Mouse (Mus musculus): ENCODE measurements around the gene Cenpp. TPM values are rescaled to one million over a fixed set of nuclear protein-coding genes. Genes with fewer than 3 reads are reported as not detected.
A peak's percentile ranks its signal among the peaks of the same experiment; 100 is the strongest.

Cenpp gene
- polyA plus RNA-seq, 1 experiment from 2014 or later: 9.6 TPM

DNA sequence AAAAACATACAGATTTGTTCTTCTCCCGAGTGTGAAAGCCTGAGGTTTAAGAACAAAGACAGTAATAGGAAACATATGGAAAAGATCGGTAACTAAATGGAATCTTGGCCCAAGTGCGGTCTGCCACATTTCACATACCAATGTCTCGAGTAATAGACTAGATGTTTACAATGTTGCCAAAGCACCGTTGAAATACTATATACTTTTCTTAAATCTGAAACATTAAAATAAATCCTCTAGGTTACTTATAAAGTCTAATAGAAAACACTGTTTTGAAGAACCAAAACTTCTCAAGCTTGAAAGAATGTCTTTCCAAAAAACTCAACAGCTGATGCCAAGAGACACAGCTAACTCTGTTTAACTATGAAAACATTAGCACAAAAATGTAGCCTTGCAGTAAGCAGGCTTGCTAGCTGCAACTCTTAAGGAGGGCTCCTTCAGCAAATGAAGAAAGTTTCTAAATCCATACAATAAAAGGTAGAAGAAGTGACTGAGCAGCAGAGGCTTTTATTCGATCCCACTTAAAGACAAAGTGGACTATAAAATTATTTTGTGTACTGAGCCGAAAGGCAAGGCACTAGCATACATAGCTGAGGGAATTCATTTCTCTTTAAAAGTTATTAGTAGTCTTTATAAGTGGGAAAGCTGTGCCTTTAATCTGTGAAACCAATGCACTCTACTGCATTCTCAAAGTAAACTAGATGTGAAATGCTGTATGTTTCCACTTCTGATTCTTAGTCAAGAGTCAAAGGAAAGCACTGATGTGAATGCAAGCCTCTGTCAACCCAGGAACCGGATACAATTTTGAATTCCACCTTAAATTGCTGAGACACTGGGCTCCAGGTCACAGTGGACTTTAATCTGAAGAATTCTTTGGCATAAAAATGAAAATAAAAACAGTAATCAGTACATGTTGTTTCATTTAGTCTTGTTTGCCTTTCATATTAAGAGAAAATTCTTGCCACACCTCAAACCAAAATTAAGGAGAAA lies 70.7 kb downstream of the Cenpp start, which contains the start of gene Omd:
Gene Omd, plus strand, starts transcription at position 922 of the 990 bp plus-strand sequence.
- H3K4me3 ChIP-seq (replicated peaks; ENCODE audit: low read depth, low read length): no peak within 1 kb of the TSS
- no peak within 1 kb of the TSS for H3K4me2 ChIP-seq (ENCODE audit: low read length)
- no peaks in the 10 kb centered on the region for H3K4me1 ChIP-seq (ENCODE audit: control insufficient read depth, insufficient read depth, low read length)
- DNase-seq: no peak
- H3K9me3 ChIP-seq (ENCODE audit: control insufficient read depth, low read length): no peaks in the 10 kb centered on the region
- no peaks in the 10 kb centered on the region for H3K36me3 ChIP-seq (ENCODE audit: control insufficient read depth, insufficient read depth, low read length)
- WGBS: 91% methylated on average over 8 of the region's 8 CpGs
- no peaks in the 10 kb centered on the region for H3K27me3 ChIP-seq (ENCODE audit: control insufficient read depth, insufficient read depth, low read length)
- no peak within 1 kb of the TSS for H3K27ac ChIP-seq (replicated peaks; ENCODE audit: low read depth, low read length)
- ATAC-seq (ENCODE audit: low FRiP score, low TSS enrichment): no peak
- H3K9ac ChIP-seq (replicated peaks; ENCODE audit: low read length): no peak within 1 kb of the TSS

DNA sequence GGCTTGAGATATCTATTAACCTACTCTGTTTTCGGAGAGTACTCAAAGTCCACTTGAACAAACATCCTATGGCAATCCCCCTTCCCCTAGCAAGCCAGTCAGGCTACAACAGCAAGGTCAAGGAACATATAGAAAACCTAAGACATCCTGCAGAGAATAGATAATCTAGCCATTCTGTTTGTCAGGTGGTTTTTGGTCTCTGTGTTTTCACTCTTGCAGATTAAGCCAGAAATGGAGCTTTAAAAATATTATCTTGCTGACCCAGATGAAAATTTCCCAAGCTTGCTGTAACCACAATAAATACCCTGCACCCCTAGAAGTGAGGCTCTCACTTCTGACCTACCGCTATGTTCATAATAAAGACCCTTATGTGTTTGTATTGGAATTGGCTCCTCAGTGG lies 81.2 kb downstream of the Cenpp start:
- Histone ChIP-seq H3K27me3 (ENCODE audit: control insufficient read depth, insufficient read depth, low read length) (no peaks in the 10 kb centered on the region), H3K4me1 (ENCODE audit: control insufficient read depth, insufficient read depth, low read length) (no peaks in the 10 kb centered on the region), H3K27ac (replicated peaks; ENCODE audit: low read depth, low read length) (no peak overlapping the region), H3K36me3 (ENCODE audit: control insufficient read depth, insufficient read depth, low read length) (no peaks in the 10 kb centered on the region), H3K4me3 (replicated peaks; ENCODE audit: low read depth, low read length) (no peak overlapping the region), H3K9me3 (ENCODE audit: control insufficient read depth, low read length) (no peaks in the 10 kb centered on the region), H3K9ac (replicated peaks; ENCODE audit: low read length) (no peak overlapping the region), H3K4me2 (ENCODE audit: low read length) (no peak overlapping the region)
- 91% methylated on average over 2 of the region's 2 CpGs for WGBS
- no peak for ATAC-seq (ENCODE audit: low FRiP score, low TSS enrichment)
- no peak for DNase-seq

DNA sequence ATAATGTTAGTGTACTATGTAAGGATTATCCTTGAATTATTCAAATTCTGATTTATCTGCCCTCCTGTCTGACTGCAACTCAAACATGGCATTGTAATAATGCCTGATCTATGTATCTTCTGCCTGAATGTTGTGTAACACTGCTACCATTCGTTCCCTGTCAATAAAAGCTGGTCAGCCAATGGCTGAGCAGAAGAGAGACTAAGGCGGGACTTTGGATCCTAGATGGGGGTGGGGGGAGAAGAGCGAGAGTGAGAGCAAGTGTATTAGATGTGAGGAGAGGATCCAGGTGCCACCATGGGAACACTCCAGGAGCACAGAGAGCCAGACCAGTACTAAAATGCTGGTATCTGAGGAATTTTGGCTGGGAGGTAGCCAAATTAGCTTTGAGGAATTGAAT lies 82.2 kb downstream of the Cenpp start:
- Histone ChIP-seq H3K27me3 (ENCODE audit: control insufficient read depth, insufficient read depth, low read length) (no peaks in the 10 kb centered on the region), H3K36me3 (ENCODE audit: control insufficient read depth, insufficient read depth, low read length) (no peaks in the 10 kb centered on the region), H3K27ac (replicated peaks; ENCODE audit: low read depth, low read length) (no peak overlapping the region), H3K9ac (replicated peaks; ENCODE audit: low read length) (no peak overlapping the region), H3K9me3 (ENCODE audit: control insufficient read depth, low read length) (no peaks in the 10 kb centered on the region), H3K4me3 (replicated peaks; ENCODE audit: low read depth, low read length) (no peak overlapping the region), H3K4me1 (ENCODE audit: control insufficient read depth, insufficient read depth, low read length) (no peaks in the 10 kb centered on the region), H3K4me2 (ENCODE audit: low read length) (no peak overlapping the region)
- DNase-seq (peak; percentile 8), ATAC-seq (ENCODE audit: low FRiP score, low TSS enrichment) (no peak)
- 71% methylated on average over 3 of the region's 3 CpGs for WGBS

DNA sequence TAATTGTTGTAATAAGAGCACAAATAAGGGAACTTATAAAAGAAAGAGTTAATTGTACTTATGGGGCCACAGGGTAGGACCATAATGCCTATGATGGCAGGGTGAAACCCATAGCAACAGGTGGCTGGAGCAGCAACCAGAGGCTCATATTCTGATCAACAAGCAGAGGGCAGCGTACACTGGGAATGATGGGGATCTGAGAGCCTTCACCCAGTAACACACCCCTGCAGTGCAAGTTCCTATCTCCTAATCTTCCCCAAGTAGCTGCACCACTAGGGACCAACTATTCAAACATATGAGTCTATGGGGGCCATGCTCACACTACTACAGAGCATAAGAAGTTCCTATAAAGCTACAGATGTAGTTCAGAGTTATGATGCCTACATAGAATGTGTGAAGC lies 88.2 kb downstream of the Cenpp start:
- no peaks in the 10 kb centered on the region for H3K9me3 ChIP-seq (ENCODE audit: control insufficient read depth, low read length)
- H3K36me3 ChIP-seq (ENCODE audit: control insufficient read depth, insufficient read depth, low read length): no peaks in the 10 kb centered on the region
- no peak for ATAC-seq (ENCODE audit: low FRiP score, low TSS enrichment)

DNA sequence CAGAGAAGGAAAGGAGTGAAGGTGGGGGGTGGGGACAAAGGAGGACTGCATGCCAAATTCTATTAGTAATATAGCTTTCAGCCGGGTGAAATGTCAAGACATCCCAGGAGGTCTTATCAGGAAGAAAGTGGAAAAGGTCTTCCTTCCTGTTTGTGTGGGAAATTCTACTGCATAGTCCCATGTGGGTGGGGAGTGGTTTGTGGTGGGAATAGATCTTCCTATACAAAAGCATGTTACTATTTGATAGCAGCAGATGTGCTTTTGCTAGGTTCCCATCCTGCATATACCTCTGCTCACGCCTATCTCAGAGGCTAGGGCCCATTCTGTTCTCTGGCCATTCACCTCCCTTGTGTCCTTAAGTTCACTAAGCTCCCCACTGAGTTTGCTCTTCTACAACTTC lies 91.7 kb downstream of the Cenpp start:
- no peak overlapping the region for H3K4me3 ChIP-seq (replicated peaks; ENCODE audit: low read depth, low read length)
- no peaks in the 10 kb centered on the region for H3K4me1 ChIP-seq (ENCODE audit: control insufficient read depth, insufficient read depth, low read length)
- DNase-seq (no peak), ATAC-seq (ENCODE audit: low FRiP score, low TSS enrichment) (no peak)
- H3K27me3 ChIP-seq (ENCODE audit: control insufficient read depth, insufficient read depth, low read length): no peaks in the 10 kb centered on the region
- H3K9me3 ChIP-seq (ENCODE audit: control insufficient read depth, low read length): no peaks in the 10 kb centered on the region
- H3K4me2 ChIP-seq (ENCODE audit: low read length): no peak overlapping the region
- no peak overlapping the region for H3K9ac ChIP-seq (replicated peaks; ENCODE audit: low read length)
- H3K27ac ChIP-seq (replicated peaks; ENCODE audit: low read depth, low read length): no peak overlapping the region
- WGBS: 67% methylated on average over 2 of the region's 2 CpGs
- H3K36me3 ChIP-seq (ENCODE audit: control insufficient read depth, insufficient read depth, low read length): no peaks in the 10 kb centered on the region

More for the DNA sequence above, 88.2 kb downstream of the Cenpp start:
- WGBS: 82% methylated on average over 1 of the region's 1 CpGs
- H3K4me2 ChIP-seq (ENCODE audit: low read length): no peak overlapping the region
- no peak overlapping the region for H3K27ac ChIP-seq (replicated peaks; ENCODE audit: low read depth, low read length)
- DNase-seq: no peak
- no peak overlapping the region for H3K9ac ChIP-seq (replicated peaks; ENCODE audit: low read length)
- H3K27me3 ChIP-seq (ENCODE audit: control insufficient read depth, insufficient read depth, low read length): no peaks in the 10 kb centered on the region
- H3K4me1 ChIP-seq (ENCODE audit: control insufficient read depth, insufficient read depth, low read length): no peaks in the 10 kb centered on the region
- H3K4me3 ChIP-seq (replicated peaks; ENCODE audit: low read depth, low read length): no peak overlapping the region

- WGBS: 27% methylated on average over 2 of the region's 2 CpGs
- peak; percentile 69 for DNase-seq
Measured at GRCm38 (mm10) chr13:49559185-49559584, 93.4 kb downstream of the Cenpp start.

DNA sequence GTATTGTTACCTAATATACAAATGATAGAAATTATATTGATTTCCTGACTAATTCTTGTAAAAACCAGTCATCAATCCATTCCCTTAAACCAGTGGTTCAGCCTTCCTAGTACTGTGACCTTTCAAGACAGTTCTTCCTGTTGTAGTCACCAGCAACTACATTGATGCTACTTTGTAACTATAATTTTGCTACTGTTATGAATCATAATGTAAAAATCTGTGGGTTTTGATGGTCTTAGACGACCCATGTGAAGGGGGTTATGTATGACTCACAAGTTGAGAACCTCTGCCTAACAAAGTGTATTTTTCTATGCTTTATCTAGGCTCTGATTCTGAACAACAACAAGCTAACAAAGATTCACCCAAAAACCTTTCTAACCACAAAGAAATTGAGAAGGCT lies 95.7 kb downstream of the Cenpp start:
- ATAC-seq (ENCODE audit: low FRiP score, low TSS enrichment): no peak
- no peaks in the 10 kb centered on the region for H3K27me3 ChIP-seq (ENCODE audit: control insufficient read depth, insufficient read depth, low read length)
- no peaks in the 10 kb centered on the region for H3K36me3 ChIP-seq (ENCODE audit: control insufficient read depth, insufficient read depth, low read length)
- no peak overlapping the region for H3K4me2 ChIP-seq (ENCODE audit: low read length)
- no peaks in the 10 kb centered on the region for H3K9me3 ChIP-seq (ENCODE audit: control insufficient read depth, low read length)
- WGBS: 67% methylated on average over 1 of the region's 1 CpGs
- no peak overlapping the region for H3K4me3 ChIP-seq (replicated peaks; ENCODE audit: low read depth, low read length)
- DNase-seq: no peak
- H3K4me1 ChIP-seq (ENCODE audit: control insufficient read depth, insufficient read depth, low read length): no peaks in the 10 kb centered on the region
- H3K27ac ChIP-seq (replicated peaks; ENCODE audit: low read depth, low read length): no peak overlapping the region
- H3K9ac ChIP-seq (replicated peaks; ENCODE audit: low read length): no peak overlapping the region

More at GRCm38 (mm10) chr13:49559185-49559584, 93.4 kb downstream of the Cenpp start:
- no peaks in the 10 kb centered on the region for H3K36me3 ChIP-seq (ENCODE audit: control insufficient read depth, insufficient read depth, low read length)
- H3K4me3 ChIP-seq (replicated peaks; ENCODE audit: low read depth, low read length): no peak overlapping the region
- no peak overlapping the region for H3K4me2 ChIP-seq (ENCODE audit: low read length)
- H3K27ac ChIP-seq (replicated peaks; ENCODE audit: low read depth, low read length): no peak overlapping the region
- no peaks in the 10 kb centered on the region for H3K27me3 ChIP-seq (ENCODE audit: control insufficient read depth, insufficient read depth, low read length)
- no peak overlapping the region for H3K9ac ChIP-seq (replicated peaks; ENCODE audit: low read length)
- H3K9me3 ChIP-seq (ENCODE audit: control insufficient read depth, low read length): no peaks in the 10 kb centered on the region
- ATAC-seq (ENCODE audit: low FRiP score, low TSS enrichment): no peak
- H3K4me1 ChIP-seq (ENCODE audit: control insufficient read depth, insufficient read depth, low read length): no peaks in the 10 kb centered on the region

DNA sequence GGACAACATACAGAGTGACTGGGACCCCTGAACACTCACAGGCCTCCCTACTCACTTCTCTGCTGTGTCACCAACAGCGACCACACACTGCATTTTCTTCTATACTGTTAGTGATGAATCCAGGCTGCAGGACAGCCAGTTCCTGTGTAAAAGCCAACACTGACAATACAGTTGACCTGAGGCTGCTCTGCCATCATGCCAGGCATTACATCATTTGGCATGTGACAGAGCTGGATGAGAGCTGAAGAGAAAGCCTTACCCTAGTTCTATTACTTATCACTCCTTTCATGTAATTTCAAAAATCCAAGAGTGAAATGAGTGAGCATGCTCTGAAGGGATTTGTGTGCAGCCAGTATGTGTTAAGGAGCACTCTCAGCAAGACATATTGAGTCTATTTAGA lies 96.4 kb downstream of the Cenpp start:
- WGBS: 88% methylated on average over 1 of the region's 1 CpGs
- Histone ChIP-seq H3K36me3 (ENCODE audit: control insufficient read depth, insufficient read depth, low read length) (no peaks in the 10 kb centered on the region), H3K4me3 (replicated peaks; ENCODE audit: low read depth, low read length) (no peak overlapping the region), H3K27ac (replicated peaks; ENCODE audit: low read depth, low read length) (no peak overlapping the region), H3K9me3 (ENCODE audit: control insufficient read depth, low read length) (no peaks in the 10 kb centered on the region), H3K4me2 (ENCODE audit: low read length) (no peak overlapping the region), H3K4me1 (ENCODE audit: control insufficient read depth, insufficient read depth, low read length) (no peaks in the 10 kb centered on the region), H3K27me3 (ENCODE audit: control insufficient read depth, insufficient read depth, low read length) (no peaks in the 10 kb centered on the region), H3K9ac (replicated peaks; ENCODE audit: low read length) (no peak overlapping the region)
- ATAC-seq (ENCODE audit: low FRiP score, low TSS enrichment) (no peak), DNase-seq (no peak)

DNA sequence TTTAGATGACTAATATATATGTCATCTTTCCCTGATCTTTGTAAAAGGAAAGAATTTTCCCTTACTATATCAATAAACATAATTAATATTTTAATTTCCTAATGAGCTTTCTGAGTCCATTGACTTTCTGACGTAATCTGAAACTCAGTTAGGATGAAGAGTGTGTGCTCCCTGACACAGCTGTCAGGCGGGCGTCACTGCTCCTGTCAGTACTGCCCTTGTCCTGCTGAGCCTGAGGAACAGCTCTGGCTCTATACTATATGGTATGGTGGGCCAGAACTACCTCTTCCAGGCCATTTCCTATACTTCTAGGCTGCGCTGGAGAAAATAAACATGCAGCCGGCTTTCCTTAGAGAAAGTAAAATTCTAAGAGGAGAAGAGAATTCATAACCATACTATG lies 98.1 kb downstream of the Cenpp start:
- Histone ChIP-seq H3K4me3 (replicated peaks; ENCODE audit: low read depth, low read length) (no peak overlapping the region), H3K9ac (replicated peaks; ENCODE audit: low read length) (no peak overlapping the region), H3K27ac (replicated peaks; ENCODE audit: low read depth, low read length) (no peak overlapping the region), H3K36me3 (ENCODE audit: control insufficient read depth, insufficient read depth, low read length) (no peaks in the 10 kb centered on the region), H3K4me1 (ENCODE audit: control insufficient read depth, insufficient read depth, low read length) (no peaks in the 10 kb centered on the region), H3K27me3 (ENCODE audit: control insufficient read depth, insufficient read depth, low read length) (no peaks in the 10 kb centered on the region), H3K4me2 (ENCODE audit: low read length) (no peak overlapping the region), H3K9me3 (ENCODE audit: control insufficient read depth, low read length) (no peaks in the 10 kb centered on the region)
- ATAC-seq (ENCODE audit: low FRiP score, low TSS enrichment): no peak
- DNase-seq: no peak
- WGBS: 83% methylated on average over 5 of the region's 5 CpGs
